10 mouse cellular contexts compared by ENCODE assay signal in the genomic region with DNA sequence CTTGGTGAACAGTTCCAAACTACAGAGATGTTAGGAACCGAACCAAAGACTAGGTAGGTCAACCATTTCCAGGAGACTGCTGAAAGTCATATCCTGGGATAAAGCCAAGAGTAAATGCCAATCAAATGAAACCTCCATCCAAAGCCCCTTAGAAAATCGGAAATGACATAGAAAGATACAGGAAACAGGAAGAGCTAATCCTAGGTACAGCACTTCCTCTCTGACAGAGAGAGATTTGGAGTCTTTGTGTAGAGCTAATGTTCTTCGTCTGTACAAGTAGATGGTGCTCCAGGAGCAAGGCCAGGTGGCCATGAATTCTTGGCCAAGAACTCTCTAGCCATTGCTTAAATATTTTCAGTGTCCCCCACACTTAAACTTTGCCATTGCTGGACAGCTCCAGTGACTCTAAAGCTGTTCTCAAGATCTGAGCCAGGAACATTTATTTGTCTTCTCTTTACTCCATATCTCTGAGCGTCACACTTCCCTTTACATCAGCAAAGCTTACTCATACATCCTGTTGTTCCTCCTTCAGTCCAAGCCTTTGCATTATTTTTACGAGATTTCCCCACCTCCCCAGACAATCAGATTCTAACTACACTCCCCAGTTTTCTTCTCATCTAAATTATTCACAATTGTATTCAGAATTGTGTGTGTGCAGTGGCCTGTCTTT.
DNase-seq lines count a peak whose midpoint lies in the region; ATAC-seq and TF ChIP-seq lines count a peak whose summit lies in the region.
"Had no signal": no experiment of that assay in that cellular context is flagged by ENCODE, and none has a peak within 500 bp of the region (broad histone marks: within the 10 kb centered on the region; RNA-seq: fewer than 3 reads in every experiment).

No protein-coding gene starts in this region.

- DNase-seq in liver: no peak
- DNase-seq in embryonic facial prominence, embryonic 14.5 days (ENCODE audit: low spot score): peak; percentile 10
- peak; percentile 67 for DNase-seq in heart, postnatal 0 days (ENCODE audit: low spot score)
- DNase-seq in thymus, postnatal 10 days (ENCODE audit: low spot score in 2 of 2): no peak
- DNase-seq in layer of hippocampus, adult 2 months (ENCODE audit: low spot score in 2 of 2): no peak
- no peak for DNase-seq in urinary bladder, adult 2 months (ENCODE audit: low spot score)

- ATAC-seq in liver, embryonic 12.5 days: no peak
- no peak for ATAC-seq in embryonic facial prominence, embryonic 14.5 days (ENCODE audit: low read depth)
- ATAC-seq in heart, postnatal 0 days (ENCODE audit: insufficient read depth, low read depth): peak; percentile 78
- ATAC-seq in stomach, embryonic 16.5 days (ENCODE audit: insufficient read depth, low FRiP score): no peak; the same call in 1 of the 2 replicates

- H3K4me1 ChIP-seq in liver, embryonic 12.5 days: no peaks in the 10 kb centered on the region
- no peaks in the 10 kb centered on the region for H3K4me1 ChIP-seq in embryonic facial prominence, embryonic 14.5 days (ENCODE audit: control insufficient read depth, insufficient read depth, low read length)
- H3K4me1 ChIP-seq in heart, postnatal 0 days (ENCODE audit: control insufficient read depth, insufficient read depth): 0 out of 2 replicates have a peak, but pooled peaks cover 4% of the 10 kb centered on the region
- no peaks in the 10 kb centered on the region for H3K4me1 ChIP-seq in stomach, embryonic 16.5 days (ENCODE audit: control insufficient read depth, insufficient read depth, low read length)
- H3K4me1 ChIP-seq: hindbrain, embryonic 15.5 days; limb, embryonic 10.5 days had no signal

- 26% methylated on average over 5 of the region's 5 CpGs for WGBS in liver, embryonic 12.5 days (ENCODE audit: insufficient replicate concordance)
- WGBS in embryonic facial prominence, embryonic 14.5 days: 84% methylated on average over 5 of the region's 5 CpGs
- 53% methylated on average over 5 of the region's 5 CpGs for WGBS in heart, postnatal 0 days
- 62% methylated on average over 5 of the region's 5 CpGs for WGBS in stomach, embryonic 16.5 days

- H3K4me2 ChIP-seq in liver, embryonic 12.5 days: no peak overlapping the region
- no peak overlapping the region for H3K4me2 ChIP-seq in embryonic facial prominence, embryonic 14.5 days (ENCODE audit: low read depth, low read length)
- H3K4me2 ChIP-seq in heart, postnatal 0 days (ENCODE audit: low read depth, low read length): no peak overlapping the region
- H3K4me2 ChIP-seq in stomach, embryonic 16.5 days (ENCODE audit: low read depth, low read length): no peak overlapping the region
- H3K4me2 ChIP-seq: hindbrain, embryonic 15.5 days had no signal

- peak overlapping the region; percentile 36; the same call in 1 of the 2 replicates for H3K27ac ChIP-seq in liver, embryonic 12.5 days
- H3K27ac ChIP-seq in embryonic facial prominence, embryonic 14.5 days (replicated peaks; ENCODE audit: low read depth, low read length): peak overlapping the region; percentile 67
- H3K27ac ChIP-seq in heart, postnatal 0 days (ENCODE audit: low read depth): peak overlapping the region; percentile 85
- peak overlapping the region; percentile 54 for H3K27ac ChIP-seq in stomach, embryonic 16.5 days (ENCODE audit: low read length)
- no peak overlapping the region for H3K27ac ChIP-seq in layer of hippocampus, adult 2 months
- H3K27ac ChIP-seq: hindbrain, embryonic 15.5 days; limb, embryonic 10.5 days had no signal

- TF ChIP-seq EP300 in heart, postnatal 0 days (IDR thresholded peaks at IDR 0.05; ENCODE audit: low read depth): peak; percentile 75

- no peaks in the 10 kb centered on the region for H3K27me3 ChIP-seq in liver, embryonic 12.5 days (replicated peaks)
- H3K27me3 ChIP-seq in embryonic facial prominence, embryonic 14.5 days (replicated peaks; ENCODE audit: control insufficient read depth, insufficient read depth, low read length): no peaks in the 10 kb centered on the region
- H3K27me3 ChIP-seq in heart, postnatal 0 days (ENCODE audit: control insufficient read depth, insufficient read depth, low read length): no peaks in the 10 kb centered on the region
- no peaks in the 10 kb centered on the region for H3K27me3 ChIP-seq in stomach, embryonic 16.5 days (ENCODE audit: control insufficient read depth, insufficient read depth, low read length)
- H3K27me3 ChIP-seq: hindbrain, embryonic 15.5 days had no signal

- H3K9me3 ChIP-seq in liver, embryonic 12.5 days (replicated peaks): no peaks in the 10 kb centered on the region
- no peaks in the 10 kb centered on the region for H3K9me3 ChIP-seq in embryonic facial prominence, embryonic 14.5 days (ENCODE audit: control insufficient read depth, low read length)
- H3K9me3 ChIP-seq in heart, postnatal 0 days (replicated peaks; ENCODE audit: control insufficient read depth, low read length): no peaks in the 10 kb centered on the region
- no peaks in the 10 kb centered on the region for H3K9me3 ChIP-seq in stomach, embryonic 16.5 days (replicated peaks; ENCODE audit: control insufficient read depth, low read length)
- H3K9me3 ChIP-seq: hindbrain, embryonic 15.5 days; limb, embryonic 10.5 days had no signal

- H3K36me3 ChIP-seq in liver, embryonic 12.5 days: no peaks in the 10 kb centered on the region
- no peaks in the 10 kb centered on the region for H3K36me3 ChIP-seq in embryonic facial prominence, embryonic 14.5 days (ENCODE audit: control insufficient read depth, insufficient read depth, low read length)
- no peaks in the 10 kb centered on the region for H3K36me3 ChIP-seq in heart, postnatal 0 days (replicated peaks; ENCODE audit: control insufficient read depth, insufficient read depth, low read length)
- no peaks in the 10 kb centered on the region for H3K36me3 ChIP-seq in stomach, embryonic 16.5 days (ENCODE audit: control insufficient read depth, insufficient read depth, low read length)
- H3K36me3 ChIP-seq: hindbrain, embryonic 15.5 days; limb, embryonic 10.5 days had no signal

- no peak overlapping the region for H3K4me3 ChIP-seq in liver, embryonic 12.5 days
- no peak overlapping the region for H3K4me3 ChIP-seq in embryonic facial prominence, embryonic 14.5 days (ENCODE audit: low read depth, low read length)
- H3K4me3 ChIP-seq in heart, postnatal 0 days (ENCODE audit: low read depth, low read length): no peak overlapping the region
- no peak overlapping the region for H3K4me3 ChIP-seq in stomach, embryonic 16.5 days (replicated peaks; ENCODE audit: low read length)
- no peak overlapping the region for H3K4me3 ChIP-seq in layer of hippocampus, adult 2 months
- H3K4me3 ChIP-seq: hindbrain, embryonic 15.5 days; limb, embryonic 10.5 days had no signal

- H3K9ac ChIP-seq in liver, embryonic 12.5 days: no peak overlapping the region
- H3K9ac ChIP-seq in embryonic facial prominence, embryonic 14.5 days (ENCODE audit: low read depth, low read length): no peak overlapping the region
- H3K9ac ChIP-seq in heart, postnatal 0 days (replicated peaks; ENCODE audit: low read depth, low read length): no peak overlapping the region
- H3K9ac ChIP-seq in stomach, embryonic 16.5 days (ENCODE audit: low read length): no peak overlapping the region
- H3K9ac ChIP-seq: hindbrain, embryonic 15.5 days had no signal

- no peak for TF ChIP-seq CTCF in heart, postnatal 0 days (IDR thresholded peaks at IDR 0.05; ENCODE audit: low read depth)
- no peak for TF ChIP-seq CTCF in layer of hippocampus, adult 2 months (conservative IDR thresholded peaks at IDR 0.05)

Comparison
In these comparisons a context has a peak if more than half of its experiments do, and no peak if none do; other contexts are left out.
1. DNase-seq: peak in embryonic facial prominence, embryonic 14.5 days (single experiment) and heart, postnatal 0 days (single experiment); none in liver (single experiment), thymus, postnatal 10 days (0 of 2), layer of hippocampus, adult 2 months (0 of 2) and urinary bladder, adult 2 months (single experiment).